Mouse (Mus musculus): Measurements from ENCODE around the gene Tmem19. TPM values are rescaled to one million over a fixed set of nuclear protein-coding genes. Genes with fewer than 3 reads are reported as not detected.
A peak's percentile ranks its signal among the peaks of the same experiment; 100 is the strongest.
"Not testable (repeated sequence)": the region's sequence is repeated elsewhere in the genome, so short reads cannot be mapped to it uniquely, and the experiment has no call there.

The Tmem19 gene
- total RNA-seq, 4 experiments from 2014 or later: 40.3 to 48.9 (median 42.9) TPM

- DNase-seq: no peak
Observed at GRCm38 (mm10) chr10:115348131-115348530, 14.2 kb downstream of the Tmem19 start.

- no peak for DNase-seq
Observed at GRCm38 (mm10) chr10:115346444-115346843, 15.9 kb downstream of the Tmem19 start.

DNA sequence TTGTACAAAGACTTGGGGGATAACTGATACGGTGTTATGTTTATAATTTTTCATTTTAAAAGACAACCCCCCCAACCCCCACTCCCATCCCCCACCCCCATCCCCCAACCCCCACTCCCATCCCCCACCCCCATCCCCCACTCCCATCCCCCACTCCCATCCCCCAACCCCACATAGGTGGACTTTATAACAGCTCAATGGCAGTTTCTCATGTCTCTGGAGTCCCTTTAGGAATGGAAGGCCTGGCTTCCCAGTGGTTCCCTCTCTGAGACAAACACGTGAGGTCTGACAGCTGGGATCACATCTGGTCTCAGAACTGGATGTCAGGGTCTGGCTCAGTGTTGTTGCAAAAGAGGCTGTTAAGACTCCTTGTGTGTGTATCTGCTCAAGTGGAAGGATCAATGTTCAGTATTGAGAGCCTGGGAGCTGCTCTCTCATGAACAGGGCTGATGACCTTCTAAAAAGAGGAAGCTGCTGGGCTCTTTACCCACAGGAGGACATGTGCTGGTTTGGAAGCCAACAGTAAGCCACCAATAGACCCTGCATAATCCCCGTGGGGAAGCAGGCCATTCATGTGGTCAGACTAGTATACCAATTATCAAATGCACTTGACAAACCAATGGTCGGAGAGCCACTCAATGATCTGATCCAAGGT, 19.4 kb downstream of the Tmem19 start:
- no peak for DNase-seq

DNA sequence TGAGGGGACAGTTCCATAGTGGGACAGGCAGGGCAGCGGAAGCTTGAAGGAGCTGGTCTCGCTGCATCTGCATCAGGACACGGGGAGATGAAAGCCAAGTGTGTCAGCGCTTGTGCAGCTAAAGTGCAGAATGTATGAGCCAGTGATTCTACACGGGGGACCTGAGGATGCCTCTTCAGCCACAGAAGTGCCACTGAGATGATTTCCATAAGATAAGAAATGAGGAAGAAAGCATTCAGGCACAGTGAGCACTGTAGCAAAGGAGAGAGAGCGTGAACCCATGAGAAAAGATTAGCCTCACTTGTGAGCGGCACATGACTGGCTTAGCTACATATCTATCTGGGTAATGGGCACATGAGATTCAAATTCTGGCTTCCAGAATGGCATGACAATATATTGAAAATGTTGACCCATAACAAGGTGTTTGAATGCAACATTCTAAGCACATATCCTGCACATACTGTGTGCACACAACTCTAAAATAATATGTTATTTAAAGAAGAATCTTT, 22.4 kb downstream of the Tmem19 start:
- no peak for DNase-seq

- no peak for DNase-seq
Observed at GRCm38 (mm10) chr10:115336901-115337300, 25.4 kb downstream of the Tmem19 start.

DNA sequence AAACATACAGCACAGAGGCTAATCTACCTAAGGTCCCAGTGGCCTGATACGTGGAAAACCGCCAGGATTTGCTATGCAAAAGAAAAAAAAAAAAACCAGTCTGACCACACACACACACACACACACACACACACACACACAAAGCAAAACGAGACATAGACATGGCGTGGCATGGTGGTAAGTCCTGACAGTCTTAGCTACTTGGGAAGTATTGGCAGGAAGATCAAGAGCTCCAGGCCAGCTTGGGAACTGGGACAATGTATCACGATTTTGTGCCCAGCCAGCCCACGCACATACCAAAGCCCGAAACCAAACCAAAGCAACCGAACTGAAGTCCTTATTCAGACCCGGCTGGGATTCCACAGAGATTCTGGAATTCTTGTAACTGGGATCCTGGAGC, 28.8 kb downstream of the Tmem19 start:
- no peak for DNase-seq

DNA sequence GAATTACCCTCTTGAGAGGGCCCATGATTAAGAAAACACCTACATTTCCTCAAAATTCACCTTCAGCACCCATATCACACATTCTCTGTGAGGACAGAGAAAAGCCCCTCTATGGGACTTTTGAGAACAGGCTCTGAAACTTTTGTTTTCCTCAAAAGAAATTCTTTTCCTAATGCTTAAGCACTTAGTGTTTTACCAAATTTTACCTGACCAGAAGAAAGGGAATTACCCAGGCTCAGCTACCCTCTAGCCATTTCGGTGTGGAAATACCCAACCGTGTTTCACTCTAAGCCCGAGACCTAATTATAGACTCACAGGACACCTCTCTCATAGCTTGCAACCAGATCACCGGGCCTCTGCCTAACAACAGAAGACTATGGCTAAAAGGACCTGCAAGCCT, 29.3 kb downstream of the Tmem19 start:
- DNase-seq: no peak

DNA sequence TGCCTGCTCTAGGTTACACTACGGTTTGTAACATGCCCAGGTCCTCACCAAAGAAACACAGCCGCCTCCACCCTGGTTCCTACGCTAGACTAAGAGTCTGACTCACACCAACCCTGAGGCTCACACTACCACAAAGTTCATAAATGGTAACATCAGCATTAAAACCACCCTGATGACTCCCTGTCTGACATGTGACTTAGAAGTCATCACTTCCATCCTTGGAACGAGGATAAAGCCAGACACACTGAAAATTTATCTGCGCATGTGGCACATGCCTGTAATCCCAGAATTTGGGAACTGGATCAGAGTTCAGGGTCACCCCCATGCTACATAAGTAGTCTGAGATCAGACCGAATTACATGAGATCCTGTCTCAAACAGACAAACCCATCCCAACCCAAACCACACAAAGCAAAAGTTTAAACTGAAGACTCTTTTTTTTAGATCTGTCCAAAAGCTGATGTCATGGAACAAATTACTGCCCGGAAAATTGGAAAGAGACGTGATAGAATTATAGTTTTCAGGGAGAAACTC, 29.8 kb downstream of the Tmem19 start:
- DNase-seq: no peak

- DNase-seq: no peak
Observed at GRCm38 (mm10) chr10:115329010-115329530, 33.2 kb downstream of the Tmem19 start.

DNA sequence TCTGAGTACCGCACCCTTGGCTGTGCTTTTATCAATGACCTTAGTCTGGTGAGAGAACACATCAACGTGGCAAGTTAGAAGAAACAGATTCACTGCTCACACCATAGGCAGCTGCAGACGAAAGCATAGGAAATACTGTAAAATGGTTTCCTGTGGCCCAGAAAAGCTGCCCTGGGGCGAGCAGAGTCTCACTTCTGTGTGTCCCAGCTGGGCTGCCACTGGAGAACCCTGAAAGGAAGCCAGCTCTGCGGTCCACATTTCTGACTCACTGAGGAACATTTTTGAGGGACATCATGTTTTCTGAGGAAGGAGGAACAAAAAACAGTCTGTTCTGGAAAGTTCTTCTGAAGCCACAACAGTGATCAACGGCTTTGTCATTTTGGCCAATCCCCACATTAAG, 33.8 kb downstream of the Tmem19 start:
- DNase-seq: peak; percentile 25

- DNase-seq: peak; percentile 54
Observed at GRCm38 (mm10) chr10:115323295-115323694, 39.0 kb downstream of the Tmem19 start.

GRCm38 (mm10) chr10:115321317-115322035, 40.8 kb downstream of the Tmem19 start:
- DNase-seq: no peak

DNA sequence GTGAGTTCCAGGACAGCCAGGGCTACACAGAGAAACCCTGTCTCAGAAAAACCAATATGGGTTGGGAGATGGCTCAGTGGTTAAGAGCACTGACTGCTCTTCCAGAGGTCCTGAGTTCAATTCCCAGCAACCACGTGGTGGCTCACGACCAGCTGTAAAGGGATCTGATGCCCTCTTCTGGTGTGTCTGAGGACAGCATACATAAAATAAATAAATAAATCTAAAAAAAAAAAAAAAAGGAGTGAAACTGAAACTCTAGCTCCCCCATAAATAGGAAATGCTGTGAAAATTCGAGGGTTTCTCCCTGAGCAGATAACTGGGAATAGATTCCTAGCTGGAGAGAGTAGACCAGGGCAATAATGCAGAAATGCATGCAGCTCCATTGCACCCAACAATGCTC, 43.9 kb downstream of the Tmem19 start:
- not testable (repeated sequence) for DNase-seq

DNA sequence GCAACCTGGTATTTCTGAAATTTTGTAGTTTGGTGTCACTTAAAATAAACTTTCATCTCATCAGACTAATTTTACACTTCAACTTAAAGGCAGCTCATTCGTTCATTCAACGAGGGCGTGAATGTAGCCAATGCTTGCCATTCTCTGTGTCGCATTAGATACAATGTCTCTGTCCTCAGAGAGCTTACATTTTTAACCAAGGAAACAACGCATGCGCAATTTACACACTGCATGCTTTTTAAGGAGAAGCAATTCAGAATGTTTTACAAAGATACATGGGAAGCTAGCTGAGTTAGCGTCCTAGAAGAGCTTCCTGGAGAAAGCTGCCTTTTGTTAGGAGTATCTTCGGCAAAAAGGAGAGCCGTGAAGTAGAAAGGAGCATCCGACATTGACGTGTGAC, 46.0 kb downstream of the Tmem19 start:
- DNase-seq: no peak

GRCm38 (mm10) chr10:115315473-115316171, 46.7 kb downstream of the Tmem19 start, which contains the start of gene Rab21:
Gene Rab21 (minus strand): TSS chr10:115315594.
- peak; percentile 94 for DNase-seq

GRCm38 (mm10) chr10:115314582-115315452, 47.5 kb downstream of the Tmem19 start:
- DNase-seq: peak; percentile 30

DNA sequence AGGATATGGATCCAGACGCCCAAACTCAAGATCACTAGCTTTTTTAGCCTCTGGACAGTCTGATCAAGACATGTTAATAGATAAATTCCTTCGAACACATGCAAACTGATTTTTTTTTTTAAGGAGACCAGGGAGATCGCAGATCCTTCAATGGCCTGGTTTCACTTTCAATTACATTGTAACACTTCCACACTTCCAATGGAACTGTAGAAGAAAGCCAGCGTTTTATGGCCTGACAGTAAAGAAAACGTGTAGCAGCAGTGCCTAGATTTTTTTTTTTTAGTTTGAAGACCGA, 48.1 kb downstream of the Tmem19 start:
- DNase-seq: no peak

GRCm38 (mm10) chr10:115313641-115314286, 48.5 kb downstream of the Tmem19 start:
- DNase-seq: no peak

DNA sequence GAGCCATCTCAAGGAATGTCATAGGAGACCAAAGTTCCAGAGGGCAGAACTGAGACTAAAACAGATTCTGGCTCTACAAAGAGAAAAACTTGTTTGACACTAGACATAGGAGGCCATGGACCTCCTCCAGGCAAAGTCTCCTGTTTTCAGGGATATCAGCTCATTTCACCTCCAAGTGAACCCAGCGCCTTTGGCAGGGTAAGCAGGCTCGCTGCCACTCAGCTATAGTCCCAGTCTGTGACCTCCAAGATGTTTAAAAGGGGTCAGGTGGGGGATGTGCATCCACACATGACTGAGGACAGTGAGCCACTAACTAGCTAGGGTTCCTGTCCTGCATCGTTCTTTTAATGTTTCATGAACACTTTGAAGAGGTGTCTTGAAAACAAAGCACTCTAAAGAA, 49.6 kb downstream of the Tmem19 start:
- no peak for DNase-seq

GRCm38 (mm10) chr10:115312194-115312593, 50.1 kb downstream of the Tmem19 start:
- DNase-seq: no peak

DNA sequence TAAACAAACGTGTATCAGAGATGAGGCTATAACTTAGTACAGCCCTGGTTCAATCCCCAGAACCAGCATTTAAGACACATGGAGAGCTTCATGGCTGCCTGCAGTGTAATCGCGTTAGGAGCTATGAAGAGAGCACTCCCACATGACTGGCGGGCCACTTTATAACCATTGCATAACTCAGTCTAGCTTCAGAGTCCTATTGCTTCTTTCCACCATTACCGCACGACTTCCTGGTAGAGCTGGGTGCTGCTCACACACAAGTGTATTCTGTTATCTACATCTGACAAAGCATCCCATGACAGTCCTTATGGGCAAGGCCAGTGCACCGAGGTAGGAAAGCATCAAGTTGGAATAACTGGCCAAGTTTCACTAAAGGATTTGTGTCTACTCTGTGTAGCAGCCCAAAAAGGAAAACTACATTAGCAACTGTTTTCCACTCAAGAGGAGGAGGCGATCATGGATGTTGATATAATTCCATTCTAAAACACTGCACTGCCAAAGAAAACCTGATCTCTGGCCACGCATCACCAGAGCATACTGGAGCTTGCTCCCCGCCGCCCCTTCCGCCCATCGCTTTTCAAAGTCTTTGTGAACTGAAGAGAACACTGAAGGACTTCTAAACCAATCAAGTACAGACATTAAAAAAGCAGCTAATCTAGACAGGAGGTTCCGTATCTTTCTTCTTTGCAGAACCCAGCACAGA, 50.9 kb downstream of the Tmem19 start:
- no peak for DNase-seq
